23 mouse cellular contexts compared by ENCODE assay signal in genomic region chr12:107844631-107845030, GRCm38 (mm10).
"Had no signal": no experiment of that assay in that cellular context is flagged by ENCODE, and none has a peak within 500 bp of the region (broad histone marks: within the 10 kb centered on the region; RNA-seq: fewer than 3 reads in every experiment).

No protein-coding gene starts in this region.

- H3K36me3 ChIP-seq: limb, embryonic 12.5 days; limb, embryonic 15.5 days; midbrain, embryonic 12.5 days; midbrain, embryonic 15.5 days; neural tube, embryonic 12.5 days; neural tube, embryonic 15.5 days; stomach, embryonic 15.5 days had no signal

- H3K4me3 ChIP-seq: limb, embryonic 12.5 days; limb, embryonic 15.5 days; midbrain, embryonic 12.5 days; midbrain, embryonic 15.5 days; neural tube, embryonic 12.5 days; neural tube, embryonic 15.5 days; stomach, embryonic 15.5 days had no signal

- H3K9me3 ChIP-seq: limb, embryonic 12.5 days; limb, embryonic 15.5 days; midbrain, embryonic 12.5 days; midbrain, embryonic 15.5 days; neural tube, embryonic 12.5 days; neural tube, embryonic 15.5 days; stomach, embryonic 15.5 days had no signal

- H3K27me3 ChIP-seq: limb, embryonic 15.5 days; midbrain, embryonic 12.5 days; midbrain, embryonic 15.5 days; neural tube, embryonic 12.5 days; neural tube, embryonic 15.5 days had no signal

- DNase-seq: kidney, adult 18-20 months; kidney, adult 9 months; kidney, postnatal 14 days; kidney, postnatal 4 days; left cerebral cortex, postnatal 4 days; liver, postnatal 0 days; lung, embryonic 14.5 days; right cerebral cortex, adult 18-20 months; spleen, adult 18-20 months; thymus, postnatal 25 days had no signal

- H3K4me2 ChIP-seq: limb, embryonic 12.5 days; limb, embryonic 15.5 days; liver, embryonic 11.5 days; lung, embryonic 14.5 days; midbrain, embryonic 12.5 days; midbrain, embryonic 15.5 days; neural tube, embryonic 12.5 days; neural tube, embryonic 15.5 days; stomach, embryonic 15.5 days had no signal

- ATAC-seq: inflammation-experienced regulatory T-cells, adult 6 months; intestine, embryonic 16.5 days; liver, postnatal 0 days; lung, postnatal 0 days; midbrain, embryonic 15.5 days had no signal

- H3K4me1 ChIP-seq: limb, embryonic 12.5 days; limb, embryonic 15.5 days; midbrain, embryonic 12.5 days; midbrain, embryonic 15.5 days; neural tube, embryonic 12.5 days; neural tube, embryonic 15.5 days; stomach, embryonic 15.5 days had no signal

- H3K9ac ChIP-seq: limb, embryonic 12.5 days; limb, embryonic 15.5 days; liver, embryonic 14.5 days; liver, postnatal 0 days; lung, embryonic 14.5 days; midbrain, embryonic 12.5 days; midbrain, embryonic 15.5 days; neural tube, embryonic 12.5 days; neural tube, embryonic 15.5 days; stomach, embryonic 15.5 days had no signal

- H3K27ac ChIP-seq: limb, embryonic 12.5 days; limb, embryonic 15.5 days; liver, embryonic 14.5 days; macrophage; midbrain, embryonic 12.5 days; midbrain, embryonic 15.5 days; neural tube, embryonic 12.5 days; neural tube, embryonic 15.5 days; stomach, embryonic 15.5 days had no signal
